Mouse (Mus musculus) lung, embryonic 15.5 days (tissue): ENCODE measurements around the gene Pmvk. TPM values are rescaled to one million over a fixed set of nuclear protein-coding genes. Genes with fewer than 3 reads are reported as not detected.
A peak's percentile ranks its signal among the peaks of the same experiment; 100 is the strongest.

ENCODE experiments used
- ATAC-seq: fragments of 200-750 bp; cut with Nextera tagmentation; 2 replicates; pipeline ENCODE4 v1.8.0; 2017; ENCODE audit warnings: moderate number of reproducible peaks, borderline replicate concordance; ENCODE audit not compliant: low FRiP score, low TSS enrichment; ENCODE audit errors: extremely low read depth
- H3K27ac ChIP-seq: fragments of 300-500 bp; sonication (generic); 2 replicates; pipeline ENCODE4 v1.5.1; 2015; ENCODE audit warnings: moderate library complexity, mild to moderate bottlenecking, inconsistent platforms
- H3K27me3 ChIP-seq: fragments of 300-500 bp; sonication (generic); 2 replicates; pipeline ENCODE4 v1.6.1; 2015; ENCODE audit warnings: inconsistent platforms
- H3K36me3 ChIP-seq: fragments of 300-500 bp; sonication (generic); 2 replicates; pipeline ENCODE4 v1.6.1; 2015; ENCODE audit warnings: inconsistent platforms
- H3K4me1 ChIP-seq: fragments of 300-500 bp; sonication (generic); 2 replicates; pipeline ENCODE4 v1.6.1; 2015; ENCODE audit warnings: inconsistent platforms
- H3K4me2 ChIP-seq: fragments of 300-500 bp; sonication (generic); 2 replicates; pipeline ENCODE4 v1.6.1; 2015; ENCODE audit warnings: inconsistent platforms, mild to moderate bottlenecking, moderate library complexity
- H3K4me3 ChIP-seq: fragments of 300-500 bp; sonication (generic); 2 replicates; pipeline ENCODE4 v1.5.1; 2015; ENCODE audit warnings: mild to moderate bottlenecking, inconsistent platforms
- H3K9ac ChIP-seq: fragments of 300-500 bp; sonication (generic); 2 replicates; pipeline ENCODE4 v1.6.1; 2015; ENCODE audit warnings: inconsistent platforms
- H3K9me3 ChIP-seq: fragments of 300-500 bp; sonication (generic); 2 replicates; pipeline ENCODE4 v1.6.1; 2016; ENCODE audit warnings: inconsistent platforms
- WGBS: fragments of 180-500 bp; shearing (Covaris S2); methylation state at CpG from one replicate; pipeline ENCODE4 v1.1.7; 2015; 5-methylcytosine and 5-hydroxymethylcytosine counted together
- polyA plus RNA-seq: library from polyadenylated mRNA; unstranded; fragments of >200 nt; fragmentation: Nextera tagmentation; extraction: Ambion mirVana; gene quantifications from 2 replicates; pipeline ENCODE4 v1.2.1, GENCODE M21; 2015

Pmvk gene
- polyA plus RNA-seq, 1 experiment from 2014 or later: 50.5 TPM

- no peak overlapping the region for H3K27ac ChIP-seq
- H3K36me3 ChIP-seq: no peaks in the 10 kb centered on the region
- 0 out of 2 replicates have a peak overlapping the region, but pooled peaks have one; percentile 8 for H3K4me2 ChIP-seq
- 0 out of 2 replicates have a peak, but pooled peaks cover 3% of the 10 kb centered on the region for H3K4me1 ChIP-seq
- WGBS: 27% methylated on average over 15 of the region's 15 CpGs
- ATAC-seq: no peak
- no peaks in the 10 kb centered on the region; the same call in 1 of the 2 replicates for H3K9me3 ChIP-seq
- no peak overlapping the region for H3K9ac ChIP-seq
- H3K4me3 ChIP-seq: no peak overlapping the region
- H3K27me3 ChIP-seq: peaks cover 43% of the 10 kb centered on the region
Observed at GRCm38 (mm10) chr3:89511400-89511799, 57.1 kb downstream of the Pmvk start.

- no peak overlapping the region for H3K4me2 ChIP-seq
- H3K4me1 ChIP-seq: 0 out of 2 replicates have a peak, but pooled peaks cover 3% of the 10 kb centered on the region
- H3K9me3 ChIP-seq: no peaks in the 10 kb centered on the region; the same call in 1 of the 2 replicates
- no peaks in the 10 kb centered on the region for H3K36me3 ChIP-seq
- no peak overlapping the region for H3K9ac ChIP-seq
- no peak overlapping the region for H3K4me3 ChIP-seq
- peaks cover 35% of the 10 kb centered on the region for H3K27me3 ChIP-seq
- 92% methylated on average over 2 of the region's 2 CpGs for WGBS
- no peak overlapping the region for H3K27ac ChIP-seq
- ATAC-seq: no peak
Observed at GRCm38 (mm10) chr3:89512225-89512624, 57.9 kb downstream of the Pmvk start.

- no peak overlapping the region for H3K4me2 ChIP-seq
- peaks cover 14% of the 10 kb centered on the region for H3K4me1 ChIP-seq
- no peak overlapping the region for H3K4me3 ChIP-seq
- H3K9me3 ChIP-seq: no peaks in the 10 kb centered on the region; the same call in 1 of the 2 replicates
- no peak for ATAC-seq
- peaks cover 34% of the 10 kb centered on the region for H3K27me3 ChIP-seq
- H3K27ac ChIP-seq: no peak overlapping the region
- WGBS: 42% methylated on average over 11 of the region's 11 CpGs
- H3K36me3 ChIP-seq: no peaks in the 10 kb centered on the region
- no peak overlapping the region for H3K9ac ChIP-seq
Observed at GRCm38 (mm10) chr3:89515444-89515843, 61.1 kb downstream of the Pmvk start.

- Histone ChIP-seq H3K36me3 (no peaks in the 10 kb centered on the region), H3K4me2 (no peak overlapping the region), H3K27ac (no peak overlapping the region), H3K4me3 (no peak overlapping the region), H3K9ac (no peak overlapping the region), H3K9me3 (no peaks in the 10 kb centered on the region; the same call in 1 of the 2 replicates), H3K4me1 (peaks cover 21% of the 10 kb centered on the region), H3K27me3 (peaks cover 31% of the 10 kb centered on the region)
- no peak for ATAC-seq
- WGBS: 83% methylated on average over 5 of the region's 5 CpGs
Observed at GRCm38 (mm10) chr3:89516321-89516720, 62.0 kb downstream of the Pmvk start.

Other genes starting within 250 kb of the Pmvk start
- gene Thbs3, start 239.4 kb upstream of the Pmvk start, polyA plus RNA-seq: 54.4 and 58.4 TPM in 2 replicates
- gene Mtx1, start 227.5 kb upstream of the Pmvk start, polyA plus RNA-seq: 195 and 197 TPM in 2 replicates
- 74.3 and 88.9 TPM in 2 replicates for gene Muc1, start 225.5 kb upstream of the Pmvk start, polyA plus RNA-seq
- 282 and 311 TPM in 2 replicates for gene Krtcap2, start 208.6 kb upstream of the Pmvk start, polyA plus RNA-seq
- 7.2 and 7.9 TPM in 2 replicates for gene Trim46, start 208.2 kb upstream of the Pmvk start, polyA plus RNA-seq
- 122 and 130 TPM in 2 replicates for gene Dpm3, start 195.2 kb upstream of the Pmvk start, polyA plus RNA-seq
- 62.3 and 65.4 TPM in 2 replicates for gene Slc50a1, start 184.0 kb upstream of the Pmvk start, polyA plus RNA-seq
- 89.7 and 94.5 TPM in 2 replicates for gene Efna1, start 173.4 kb upstream of the Pmvk start, polyA plus RNA-seq
- 5.8 and 6.0 TPM in 2 replicates for gene Efna3, start 131.6 kb upstream of the Pmvk start, polyA plus RNA-seq
- gene Efna4, start 116.5 kb upstream of the Pmvk start, polyA plus RNA-seq: 29.0 and 29.9 TPM in 2 replicates
- 61.5 and 63.0 TPM in 2 replicates for gene Adam15, start 104.5 kb upstream of the Pmvk start, polyA plus RNA-seq
- 0.11 and 0.19 TPM in 2 replicates for gene Dcst2, start 92.6 kb upstream of the Pmvk start, polyA plus RNA-seq
- 0.21 TPM in 1 of 2 replicates, not detected in the other for gene Dcst1, start 89.3 kb upstream of the Pmvk start, polyA plus RNA-seq
- 3.7 TPM in 2 replicates for gene Zbtb7b, start 59.8 kb upstream of the Pmvk start, polyA plus RNA-seq
- gene Lenep, start 51.7 kb upstream of the Pmvk start, polyA plus RNA-seq: not detected in 2 replicates
- gene Flad1, start 42.7 kb upstream of the Pmvk start, polyA plus RNA-seq: 21.3 and 23.1 TPM in 2 replicates
- 556 and 595 TPM in 2 replicates for gene Cks1b, start 36.2 kb upstream of the Pmvk start, polyA plus RNA-seq
- 108 and 111 TPM in 2 replicates for gene Shc1, start 36.1 kb upstream of the Pmvk start, polyA plus RNA-seq
- 40.6 and 41.1 TPM in 2 replicates for gene Pygo2, start 24.3 kb upstream of the Pmvk start, polyA plus RNA-seq
- 32.6 and 35.0 TPM in 2 replicates for gene Pbxip1, start 17.8 kb upstream of the Pmvk start, polyA plus RNA-seq
- 1.1 and 1.2 TPM in 2 replicates for gene Kcnn3, start 65.6 kb downstream of the Pmvk start, polyA plus RNA-seq